Mouse (Mus musculus) cerebellum, adult 2 months (tissue): ENCODE measurements around the gene Sos1. TPM values are rescaled to one million over a fixed set of nuclear protein-coding genes. Genes with fewer than 3 reads are reported as not detected.

Source experiments
- DNase-seq, 2 experiments: peaks; one replicate each; pipeline ENCODE4 v3.0.0; 2021
- H3K27ac ChIP-seq: fragments of 200-500 bp; 2 replicates; pipeline ENCODE4 v1.5.1; 2012; ENCODE audit warnings: low read length, control low read depth, inconsistent platforms; ENCODE audit not compliant: insufficient read depth
- H3K27me3 ChIP-seq: fragments of 200-500 bp; 2 replicates; pipeline ENCODE4 v1.6.1; 2012; ENCODE audit warnings: inconsistent platforms, mild to moderate bottlenecking, low read length, moderate library complexity; ENCODE audit not compliant: control insufficient read depth, insufficient read depth
- H3K4me1 ChIP-seq: fragments of 200-500 bp; 2 replicates; pipeline ENCODE4 v1.6.1; 2011; ENCODE audit warnings: low read length; ENCODE audit not compliant: control insufficient read depth, insufficient read depth
- H3K4me3 ChIP-seq: fragments of 200-500 bp; replicated peaks from 2 replicates; pipeline ENCODE3; 2011; ENCODE audit warnings: mild to moderate bottlenecking, low read depth, low read length, control low read depth; ENCODE audit not compliant: insufficient read depth
- CTCF ChIP-seq: fragments of 200-500 bp; IDR thresholded peaks from 2 replicates; pipeline ENCODE4 v1.5.1; 2011; ENCODE audit warnings: low read depth, mild to moderate bottlenecking, control low read depth, low read length, moderate library complexity, borderline replicate concordance; ENCODE audit not compliant: insufficient read depth
- POLR2A ChIP-seq: fragments of 200-500 bp; IDR thresholded peaks from 2 replicates; pipeline ENCODE4 v1.6.1; 2011; ENCODE audit warnings: low read length, control low read depth, borderline replicate concordance; ENCODE audit not compliant: insufficient read depth
- WGBS: fragments of 180-500 bp; shearing (Covaris S2); methylation state at CpG from one replicate; pipeline ENCODE4 v1.1.7; 2018; 5-methylcytosine and 5-hydroxymethylcytosine counted together
- polyA plus RNA-seq: library from polyadenylated mRNA; depleted of rRNA; stranded (reverse); fragments of >200 nt; gene quantifications from 2 replicates; pipeline ENCODE4 v1.2.3, GENCODE M21; 2012

Gene Sos1
- polyA plus RNA-seq, 1 experiment: 19.3 TPM

DNA sequence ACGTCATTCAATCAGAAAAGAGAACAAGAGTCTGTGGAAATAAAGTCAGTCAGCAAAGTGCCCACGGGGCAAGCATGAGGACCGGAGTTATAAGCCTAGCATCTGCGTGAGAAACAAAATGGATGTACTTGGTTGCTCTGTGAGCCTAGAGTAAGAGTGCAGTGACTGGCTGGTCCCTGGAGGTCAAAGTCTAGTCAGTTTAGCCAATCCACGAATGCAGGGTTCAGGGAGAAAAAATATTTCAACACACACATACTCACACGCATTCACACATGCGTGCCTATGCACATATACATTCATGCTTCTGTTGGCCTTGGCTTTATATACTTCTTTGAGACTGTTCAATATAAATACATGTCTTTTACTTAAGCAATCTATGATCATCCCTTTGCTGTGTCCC is 35.3 kb upstream of the Sos1 start:
- no peak overlapping the region for H3K27ac ChIP-seq
- 92% methylated on average over 7 of the region's 7 CpGs for WGBS
- DNase-seq: no peak
- H3K4me3 ChIP-seq: no peak overlapping the region
- H3K27me3 ChIP-seq: no peaks in the 10 kb centered on the region
- TF ChIP-seq CTCF (no peak), POLR2A (no peak)
- H3K4me1 ChIP-seq: no peaks in the 10 kb centered on the region

DNA sequence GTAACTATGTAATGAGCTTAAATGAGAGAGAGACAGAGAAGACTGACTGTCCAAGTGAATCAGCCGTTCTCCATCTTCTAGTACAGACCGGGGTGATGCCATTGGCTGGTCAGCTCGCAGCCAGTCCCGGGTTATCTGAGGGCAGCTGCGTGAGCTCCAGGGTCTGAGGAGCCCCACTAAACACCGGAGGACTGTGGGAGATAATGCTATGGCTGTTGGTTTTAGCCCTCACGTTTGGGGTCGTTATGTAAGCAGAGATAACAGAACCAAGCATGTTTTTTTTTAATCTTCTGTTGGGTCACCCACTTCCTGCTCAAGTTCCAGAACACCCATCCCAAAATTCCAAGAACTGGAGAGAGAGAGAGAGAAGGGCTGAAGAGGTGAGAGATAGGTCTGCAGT is 33.5 kb upstream of the Sos1 start:
- H3K27ac ChIP-seq: no peak overlapping the region
- WGBS: 86% methylated on average over 8 of the region's 8 CpGs
- DNase-seq: no peak
- TF ChIP-seq POLR2A (no peak), CTCF (no peak)
- H3K4me1 ChIP-seq: no peaks in the 10 kb centered on the region
- H3K4me3 ChIP-seq: no peak overlapping the region
- no peaks in the 10 kb centered on the region for H3K27me3 ChIP-seq

DNA sequence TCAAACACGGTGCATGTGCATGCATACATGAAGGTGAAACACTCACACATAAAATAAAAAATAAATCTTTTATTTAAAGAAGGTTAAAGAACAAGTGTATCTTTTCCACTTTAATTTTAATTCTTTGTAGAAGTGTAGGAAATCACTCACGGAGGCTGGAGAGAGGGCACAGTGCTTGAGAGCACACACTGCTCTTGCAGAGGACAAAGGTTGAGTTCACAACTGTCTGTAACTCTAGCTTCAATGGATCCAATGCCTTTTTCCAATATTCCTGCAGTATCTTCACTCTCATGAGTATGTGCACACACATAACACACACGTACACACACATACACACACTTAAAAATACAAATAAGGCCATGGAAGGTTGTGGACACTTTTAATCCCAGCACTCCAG is 30.2 kb upstream of the Sos1 start:
- DNase-seq: no peak
- H3K27ac ChIP-seq: no peak overlapping the region
- 85% methylated on average over 3 of the region's 3 CpGs for WGBS
- H3K4me3 ChIP-seq: no peak overlapping the region
- TF ChIP-seq POLR2A (no peak), CTCF (no peak)
- H3K4me1 ChIP-seq: no peaks in the 10 kb centered on the region
- no peaks in the 10 kb centered on the region for H3K27me3 ChIP-seq

DNA sequence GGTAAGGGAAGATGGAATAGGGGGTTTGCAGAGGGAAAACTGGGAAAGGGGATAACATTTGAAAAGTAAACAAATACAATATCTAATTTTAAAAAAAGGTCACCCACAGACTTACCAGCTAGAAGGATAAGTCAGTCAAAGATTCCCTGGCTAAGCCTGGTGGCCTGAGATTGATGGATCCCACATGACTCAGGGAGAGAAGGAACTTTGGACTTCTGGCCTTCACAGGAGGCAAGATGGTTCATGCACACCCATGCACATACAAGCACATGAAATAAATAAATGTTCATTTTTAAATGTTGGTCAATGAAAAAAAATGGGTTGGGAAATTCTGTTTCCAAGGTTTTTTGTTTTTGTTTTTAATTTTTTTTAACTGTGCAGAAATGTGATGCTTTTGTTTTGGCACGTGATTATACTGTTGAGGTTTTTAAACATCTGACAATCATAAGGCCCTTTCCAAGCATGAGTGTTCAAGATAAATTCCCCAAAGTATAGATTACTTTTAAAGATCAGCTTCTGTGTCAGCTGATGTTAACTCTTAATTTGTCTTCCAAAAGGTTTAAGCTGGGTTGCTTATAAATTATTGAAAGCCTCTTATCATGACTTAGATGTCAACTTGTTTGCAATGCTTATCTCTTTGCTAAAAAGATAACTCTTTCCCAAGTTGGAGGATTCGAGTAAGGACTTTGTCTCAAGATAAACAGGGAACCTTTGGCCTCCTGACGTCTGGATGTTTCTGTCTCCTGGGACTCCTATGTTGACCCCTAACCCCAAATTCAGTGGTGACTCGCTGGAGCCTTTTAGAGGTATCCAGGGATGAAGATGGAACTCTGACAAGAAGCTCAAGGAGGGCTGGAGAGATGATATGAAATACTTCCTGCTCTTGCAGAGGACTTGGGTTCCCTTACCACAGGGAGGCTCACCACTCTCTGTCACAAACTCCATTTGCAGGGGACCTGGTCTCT is 29.5 kb upstream of the Sos1 start:
- TF ChIP-seq CTCF (no peak), POLR2A (no peak)
- Histone ChIP-seq H3K4me1 (no peaks in the 10 kb centered on the region), H3K4me3 (no peak overlapping the region), H3K27me3 (no peaks in the 10 kb centered on the region), H3K27ac (no peak overlapping the region)
- DNase-seq: no peak
- 53% methylated on average over 4 of the region's 4 CpGs for WGBS

GRCm38 (mm10) chr17:80505766-80506165 is 25.5 kb upstream of the Sos1 start:
- H3K27ac ChIP-seq: no peak overlapping the region
- 91% methylated on average over 6 of the region's 6 CpGs for WGBS
- no peaks in the 10 kb centered on the region for H3K4me1 ChIP-seq
- no peak for DNase-seq
- H3K4me3 ChIP-seq: no peak overlapping the region
- H3K27me3 ChIP-seq: no peaks in the 10 kb centered on the region
- TF ChIP-seq CTCF (no peak), POLR2A (no peak)

DNA sequence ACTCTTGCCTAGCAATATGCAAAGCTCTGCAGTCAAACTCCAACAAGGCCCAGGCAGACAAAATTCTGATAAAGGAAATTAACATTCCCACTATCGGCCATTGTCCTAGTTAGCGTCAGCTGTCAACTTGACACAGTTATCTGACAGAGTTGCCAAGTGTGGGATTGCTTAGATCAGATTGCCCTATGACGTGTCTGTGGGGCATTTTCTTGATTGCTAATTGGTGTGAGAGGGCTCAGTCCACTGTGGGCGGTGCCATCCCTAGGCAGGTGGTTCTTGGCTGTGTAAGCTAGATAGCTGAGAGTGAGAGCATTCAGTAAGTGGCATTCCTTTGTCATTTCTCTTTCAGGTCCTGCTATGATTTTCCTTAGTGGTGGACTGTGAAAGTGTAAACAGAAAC is 25.1 kb upstream of the Sos1 start:
- no peak for DNase-seq
- H3K27me3 ChIP-seq: no peaks in the 10 kb centered on the region
- TF ChIP-seq POLR2A (no peak), CTCF (no peak)
- no peak overlapping the region for H3K4me3 ChIP-seq
- H3K27ac ChIP-seq: no peak overlapping the region
- H3K4me1 ChIP-seq: no peaks in the 10 kb centered on the region
- 67% methylated on average over 4 of the region's 4 CpGs for WGBS

- Histone ChIP-seq H3K4me3 (no peak overlapping the region), H3K4me1 (no peaks in the 10 kb centered on the region), H3K27me3 (no peaks in the 10 kb centered on the region), H3K27ac (no peak overlapping the region)
- WGBS: 76% methylated on average over 2 of the region's 2 CpGs
- no peak for DNase-seq
- no peak for TF ChIP-seq POLR2A
- TF ChIP-seq CTCF: no peak
These were observed 21.5 kb upstream of the Sos1 start for GRCm38 (mm10) chr17:80501805-80502172.
